Mouse (Mus musculus) heart, postnatal 36 days (tissue): ENCODE results near the gene Gm10310. TPM values are rescaled to one million over a fixed set of nuclear protein-coding genes. Genes with fewer than 3 reads are reported as not detected.
"Not testable (repeated sequence)": the region's sequence is repeated elsewhere in the genome, so short reads cannot be mapped to it uniquely, and the experiment has no call there.

Experiments used
- DNase-seq, 2 experiments: peaks; one replicate each; pipeline ENCODE4 v3.0.0; 2021 to 2022
- intact Hi-C: fragments of 180-260 bp; cut with DNase I; formaldehyde crosslinking; loops from one replicate; pipeline ENCODE4 v1.15.1; 2025
- total RNA-seq, 2 experiments: library from RNA; stranded (reverse); gene quantifications; 2 replicates each; pipeline ENCODE4 v1.2.3; 2021

Gene Gm10310
- not detected for total RNA-seq

- DNase-seq, intact Hi-C loops: not testable (repeated sequence)
Observed at GRCm38 (mm10) chr10:129984962-129985361, at the start of gene Gm10310. Gene Gm10310, minus strand, starts transcription at chr10:129985062.

GRCm38 (mm10) chr10:130030048-130030447 is 45.2 kb upstream of the Gm10310 start, which contains the start of gene Olfr821:
Gene Olfr821, plus strand, starts transcription at chr10:130030348.
- intact Hi-C loops, result no loop called here
- no peak for DNase-seq

GRCm38 (mm10) chr10:130012321-130012720 is 27.5 kb upstream of the Gm10310 start, which contains the start of gene Olfr820:
Gene Olfr820, plus strand, starts transcription at chr10:130012621.
- intact Hi-C loops, result no loop called here
- DNase-seq, result no peak

GRCm38 (mm10) chr10:130005366-130005765 is 20.5 kb upstream of the Gm10310 start:
- DNase-seq, intact Hi-C loops: not testable (repeated sequence)

- intact Hi-C loops, result not testable (repeated sequence)
Observed at GRCm38 (mm10) chr10:130004104-130004503, 19.2 kb upstream of the Gm10310 start.

GRCm38 (mm10) chr10:129981867-129982266 is 3.0 kb downstream of the Gm10310 start:
- DNase-seq, intact Hi-C loops: not testable (repeated sequence)

More at GRCm38 (mm10) chr10:130004104-130004503, 19.2 kb upstream of the Gm10310 start:
- not testable (repeated sequence) for DNase-seq

- intact Hi-C loops, DNase-seq: not testable (repeated sequence)
Observed at GRCm38 (mm10) chr10:129976040-129976439, 8.8 kb downstream of the Gm10310 start, which contains the start of gene Olfr247. Gene Olfr247, minus strand, starts transcription at chr10:129976140.

GRCm38 (mm10) chr10:129972994-129973393 is 11.9 kb downstream of the Gm10310 start:
- DNase-seq, intact Hi-C loops: not testable (repeated sequence)

- intact Hi-C loops, result not testable (repeated sequence)
Observed at GRCm38 (mm10) chr10:129967166-129967565, 17.7 kb downstream of the Gm10310 start, which contains the start of gene Olfr819. Gene Olfr819, minus strand, starts transcription at chr10:129967266.

GRCm38 (mm10) chr10:129966232-129966631 is 18.6 kb downstream of the Gm10310 start:
- intact Hi-C loops, result not testable (repeated sequence)

More at GRCm38 (mm10) chr10:129967166-129967565, 17.7 kb downstream of the Gm10310 start, which contains the start of gene Olfr819:
- not testable (repeated sequence) for DNase-seq

GRCm38 (mm10) chr10:129949000-129949399 is 35.9 kb downstream of the Gm10310 start, which contains the start of gene Olfr818:
Gene Olfr818, minus strand, starts transcription at chr10:129949100.
- intact Hi-C loops, result no loop called here
- no peak for DNase-seq

More at GRCm38 (mm10) chr10:129966232-129966631, 18.6 kb downstream of the Gm10310 start:
- DNase-seq, result not testable (repeated sequence)

Other genes starting within 250 kb of the Gm10310 start
- gene Olfr806, start 243.1 kb downstream of the Gm10310 start, total RNA-seq, result not detected
- not detected for gene Olfr807, start 227.3 kb downstream of the Gm10310 start, total RNA-seq
- gene Olfr808, start 219.6 kb downstream of the Gm10310 start, total RNA-seq, result not detected
- gene Olfr809, start 210.4 kb downstream of the Gm10310 start, total RNA-seq, result not detected
- gene Olfr810, start 190.1 kb downstream of the Gm10310 start, total RNA-seq, result not detected
- gene Olfr811, start 180.7 kb downstream of the Gm10310 start, total RNA-seq, result not detected
- not detected for gene Olfr812, start 139.0 kb downstream of the Gm10310 start, total RNA-seq
- gene Olfr813, start 129.7 kb downstream of the Gm10310 start, total RNA-seq, result not detected
- not detected for gene Olfr814, start 105.2 kb downstream of the Gm10310 start, total RNA-seq
- not detected for gene Olfr815, start 79.2 kb downstream of the Gm10310 start, total RNA-seq
- not detected for gene Olfr816, start 69.5 kb downstream of the Gm10310 start, total RNA-seq
- gene Olfr818, start 36.0 kb downstream of the Gm10310 start, total RNA-seq, result not detected
- gene Olfr819, start 17.8 kb downstream of the Gm10310 start, total RNA-seq, result not detected
- gene Olfr247, start 8.9 kb downstream of the Gm10310 start, total RNA-seq, result not detected
- not detected for gene Olfr820, start 27.6 kb upstream of the Gm10310 start, total RNA-seq
- gene Olfr821, start 45.3 kb upstream of the Gm10310 start, total RNA-seq, result not detected
- not detected for gene Olfr822, start 86.1 kb upstream of the Gm10310 start, total RNA-seq
- gene Olfr823, start 130.3 kb upstream of the Gm10310 start, total RNA-seq, result not detected
- not detected for gene Olfr824, start 144.9 kb upstream of the Gm10310 start, total RNA-seq
- not detected for gene Olfr825, start 181.7 kb upstream of the Gm10310 start, total RNA-seq
- gene Olfr826, start 199.1 kb upstream of the Gm10310 start, total RNA-seq, result not detected
- gene Olfr827, start 229.3 kb upstream of the Gm10310 start, total RNA-seq, result not detected